Mouse (Mus musculus) thymus, postnatal 14 days (tissue): ENCODE measurements at regions not wholly inside any gene's neighbourhood (a gene's known extent, or its start where the extent isn't known, plus 50 kb on each side); places are given as distances from the start of the nearest gene placed in this dataset.

Source experiments
- DNase-seq: peaks from one replicate; pipeline ENCODE4 v3.0.0; 2021

GRCm38 (mm10) chr10:125798678-125799077 lies 167.3 kb upstream of the Lrig3 start:
- DNase-seq, result no peak

GRCm38 (mm10) chr10:125800572-125801114 lies 165.3 kb upstream of the Lrig3 start:
- DNase-seq, result no peak

- no peak for DNase-seq
Observed at GRCm38 (mm10) chr10:125801450-125801849, 164.5 kb upstream of the Lrig3 start.

GRCm38 (mm10) chr10:125802923-125803583 lies 162.9 kb upstream of the Lrig3 start:
- no peak for DNase-seq

- no peak for DNase-seq
Observed at GRCm38 (mm10) chr10:125809763-125810361, 156.1 kb upstream of the Lrig3 start.

GRCm38 (mm10) chr10:125810590-125810989 lies 155.4 kb upstream of the Lrig3 start:
- no peak for DNase-seq

GRCm38 (mm10) chr10:125814191-125814887 lies 151.6 kb upstream of the Lrig3 start:
- no peak for DNase-seq

GRCm38 (mm10) chr10:125832134-125832533 lies 133.8 kb upstream of the Lrig3 start:
- DNase-seq, result no peak

GRCm38 (mm10) chr10:125832764-125833163 lies 133.2 kb upstream of the Lrig3 start:
- DNase-seq, result no peak

- DNase-seq, result no peak
Observed at GRCm38 (mm10) chr10:125833989-125834388, 132.0 kb upstream of the Lrig3 start.

GRCm38 (mm10) chr10:125838982-125839381 lies 127.0 kb upstream of the Lrig3 start:
- no peak for DNase-seq

- no peak for DNase-seq
Observed at GRCm38 (mm10) chr10:125839621-125840141, 126.3 kb upstream of the Lrig3 start.

- DNase-seq, result no peak
Observed at GRCm38 (mm10) chr10:125840388-125840787, 125.6 kb upstream of the Lrig3 start.

- no peak for DNase-seq
Observed at GRCm38 (mm10) chr10:125844336-125844865, 121.6 kb upstream of the Lrig3 start.

GRCm38 (mm10) chr10:125845014-125845514 lies 120.9 kb upstream of the Lrig3 start:
- no peak for DNase-seq

- DNase-seq, result no peak
Observed at GRCm38 (mm10) chr10:125850370-125850769, 115.6 kb upstream of the Lrig3 start.

GRCm38 (mm10) chr10:125861734-125862133 lies 104.2 kb upstream of the Lrig3 start:
- no peak for DNase-seq

- DNase-seq, result no peak
Observed at GRCm38 (mm10) chr10:125866346-125866745, 99.6 kb upstream of the Lrig3 start.

GRCm38 (mm10) chr10:125884563-125884962 lies 81.4 kb upstream of the Lrig3 start:
- DNase-seq, result no peak

- DNase-seq, result no peak
Observed at GRCm38 (mm10) chr10:125885796-125886195, 80.2 kb upstream of the Lrig3 start.

GRCm38 (mm10) chr10:125892122-125892521 lies 73.8 kb upstream of the Lrig3 start:
- no peak for DNase-seq

- no peak for DNase-seq
Observed at GRCm38 (mm10) chr10:125895744-125896482, 70.1 kb upstream of the Lrig3 start.
